In the genomic region with DNA sequence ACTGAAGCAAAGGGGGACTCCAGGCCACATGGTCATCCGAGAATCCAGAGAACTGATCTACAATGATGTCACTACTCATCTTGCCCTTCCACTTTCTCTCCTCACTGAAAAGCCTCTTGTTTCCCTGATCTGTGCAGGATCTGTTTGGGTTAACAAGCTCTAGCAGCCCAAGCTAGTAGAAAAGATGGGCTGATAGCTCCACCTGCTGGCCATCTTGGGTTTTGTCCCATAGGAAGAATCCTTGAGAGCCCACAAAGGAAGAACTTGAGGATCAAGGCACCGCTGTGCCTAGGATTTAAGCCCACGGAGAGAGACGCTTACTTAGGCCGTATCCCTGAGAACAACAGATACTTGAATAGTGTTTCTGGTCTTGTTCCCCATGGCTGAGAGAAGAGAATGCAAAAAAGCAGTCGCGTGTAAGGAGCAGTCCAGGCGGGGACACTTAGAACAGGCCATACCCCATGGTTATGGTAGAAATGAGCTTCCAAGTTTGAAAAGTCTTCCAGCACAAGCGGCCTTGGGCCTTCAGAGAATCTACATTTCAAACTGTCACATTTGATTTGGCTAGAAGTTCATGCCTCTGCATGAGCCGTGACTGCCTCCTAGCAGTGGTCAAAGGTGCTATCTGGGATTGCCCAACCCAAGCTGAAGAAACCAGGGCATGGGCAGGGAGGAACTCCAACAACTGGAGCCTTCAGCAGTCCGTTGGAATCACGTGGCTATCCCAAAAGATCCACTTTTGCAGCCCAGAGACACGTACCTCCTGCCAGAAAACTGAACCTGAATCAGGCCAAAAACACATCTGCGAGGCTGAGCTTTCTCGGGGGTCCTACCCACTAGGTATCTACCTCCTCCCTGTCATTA, we compare ENCODE assay signal across 8 mouse cellular contexts. TPM values are rescaled to one million over a fixed set of nuclear protein-coding genes. Genes with fewer than 3 reads are reported as not detected.
DNase-seq lines count a peak whose midpoint lies in the region; ATAC-seq lines count a peak whose summit lies in the region.

No protein-coding gene starts in this region.

- ATAC-seq in hindbrain, embryonic 14.5 days (ENCODE audit: low FRiP score): peak; percentile 44

- peak overlapping the region; percentile 83 for H3K4me2 ChIP-seq in hindbrain, embryonic 14.5 days (replicated peaks)

- H3K27me3 ChIP-seq in hindbrain, embryonic 14.5 days (ENCODE audit: control insufficient read depth, insufficient read depth, low read length): no peaks in the 10 kb centered on the region; the same call in 1 of the 2 replicates

- H3K4me1 ChIP-seq in hindbrain, embryonic 14.5 days (replicated peaks; ENCODE audit: control insufficient read depth, insufficient read depth, low read length): peaks cover 5% of the 10 kb centered on the region; the same call in 1 of the 2 replicates

- peak overlapping the region; percentile 16; the same call in 1 of the 2 replicates for H3K9ac ChIP-seq in hindbrain, embryonic 14.5 days

- peaks cover 30% of the 10 kb centered on the region for H3K36me3 ChIP-seq in hindbrain, embryonic 14.5 days (replicated peaks; ENCODE audit: control insufficient read depth, insufficient read depth)

- peak overlapping the region; percentile 51 for H3K4me3 ChIP-seq in hindbrain, embryonic 14.5 days (replicated peaks; ENCODE audit: low read length)

- no peaks in the 10 kb centered on the region for H3K9me3 ChIP-seq in hindbrain, embryonic 14.5 days (ENCODE audit: control insufficient read depth, low read length)

- DNase-seq in R1 (ENCODE audit: low read depth, low spot score): peak; percentile 94
- peak; percentile 95 to 96 for DNase-seq in cerebellum, postnatal 14 days
- peak; percentile 87 to 94 for DNase-seq in frontal cortex, postnatal 14 days (ENCODE audit: low spot score in 2 of 2)
- peak; percentile 99 for DNase-seq in hindbrain, embryonic 14.5 days (ENCODE audit: low spot score)
- DNase-seq in layer of hippocampus, postnatal 36 days: peak; percentile 84 to 87
- DNase-seq in lung, postnatal 36 days: peak; percentile 95
- DNase-seq in retina, postnatal 1 day: peak; percentile 96
- peak; percentile 62 for DNase-seq in urinary bladder, postnatal 10 days (ENCODE audit: low spot score)

- 6% methylated on average over 15 of the region's 15 CpGs for WGBS in hindbrain, embryonic 14.5 days

- peak overlapping the region; percentile 44 for H3K27ac ChIP-seq in hindbrain, embryonic 14.5 days

RNA-seq across cellular contexts. Expression of a gene that starts 0.6 kb away (rescaled TPM):
- 5.4 and 7.0 TPM in 2 replicates for polyA plus RNA-seq in hindbrain, embryonic 14.5 days (2014; fragmentation: Nextera tagmentation; extraction: Ambion mirVana)
- 10 to 100 TPM; 21.8 to 24.0 TPM for total RNA-seq in layer of hippocampus, postnatal 36 days (2021)

RNA-seq across cellular contexts. Expression of a gene that starts 9.6 kb away (rescaled TPM):
- polyA plus RNA-seq in hindbrain, embryonic 14.5 days (2014; fragmentation: Nextera tagmentation; extraction: Ambion mirVana): 13.4 and 13.8 TPM in 2 replicates
- 10 to 100 TPM; 96.6 to 96.9 TPM for total RNA-seq in layer of hippocampus, postnatal 36 days (2021)

RNA-seq across cellular contexts. Expression of a gene that starts 20.0 kb away (rescaled TPM):
- 145 and 148 TPM in 2 replicates for polyA plus RNA-seq in hindbrain, embryonic 14.5 days (2014; fragmentation: Nextera tagmentation; extraction: Ambion mirVana)
- total RNA-seq in layer of hippocampus, postnatal 36 days (2021): 10 to 100 TPM; 65.6 to 68.8 TPM

RNA-seq across cellular contexts. Expression of a gene that starts 20.2 kb away (rescaled TPM):
- polyA plus RNA-seq in hindbrain, embryonic 14.5 days (2014; fragmentation: Nextera tagmentation; extraction: Ambion mirVana): 6.1 and 8.7 TPM in 2 replicates
- total RNA-seq in layer of hippocampus, postnatal 36 days (2021): 10 to 100 TPM; 11.6 to 12.6 TPM

Comparison
In these comparisons a context has a peak if more than half of its experiments do, and no peak if none do; other contexts are left out.
1. Peak in every context shown above with its lines: DNase-seq, ATAC-seq, H3K4me3 ChIP-seq and H3K27ac ChIP-seq.